Mouse (Mus musculus): ENCODE results near the gene Dcaf17.

Dcaf17 gene

DNA sequence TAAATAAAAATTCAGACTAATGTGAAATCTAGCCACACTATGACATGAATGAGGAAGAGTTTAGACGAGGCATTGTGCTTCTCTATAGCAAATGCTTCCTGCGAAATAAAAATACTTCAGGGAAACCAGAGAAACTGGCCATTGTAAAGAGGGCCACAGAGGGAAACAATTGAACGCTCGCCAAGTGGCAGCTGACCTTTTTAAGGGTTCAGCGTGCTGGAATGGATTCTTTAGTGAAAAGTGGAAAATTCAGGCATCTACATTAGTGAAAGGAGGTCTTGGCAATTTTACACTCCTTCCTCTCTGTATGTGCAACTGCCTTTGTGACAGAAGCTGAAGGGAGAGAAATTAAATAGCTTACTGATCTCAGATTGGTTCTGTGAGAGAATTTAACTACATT is 66.3 kb downstream of the Dcaf17 start:
- no peak for DNase-seq (ENCODE audit: low spot score)

DNA sequence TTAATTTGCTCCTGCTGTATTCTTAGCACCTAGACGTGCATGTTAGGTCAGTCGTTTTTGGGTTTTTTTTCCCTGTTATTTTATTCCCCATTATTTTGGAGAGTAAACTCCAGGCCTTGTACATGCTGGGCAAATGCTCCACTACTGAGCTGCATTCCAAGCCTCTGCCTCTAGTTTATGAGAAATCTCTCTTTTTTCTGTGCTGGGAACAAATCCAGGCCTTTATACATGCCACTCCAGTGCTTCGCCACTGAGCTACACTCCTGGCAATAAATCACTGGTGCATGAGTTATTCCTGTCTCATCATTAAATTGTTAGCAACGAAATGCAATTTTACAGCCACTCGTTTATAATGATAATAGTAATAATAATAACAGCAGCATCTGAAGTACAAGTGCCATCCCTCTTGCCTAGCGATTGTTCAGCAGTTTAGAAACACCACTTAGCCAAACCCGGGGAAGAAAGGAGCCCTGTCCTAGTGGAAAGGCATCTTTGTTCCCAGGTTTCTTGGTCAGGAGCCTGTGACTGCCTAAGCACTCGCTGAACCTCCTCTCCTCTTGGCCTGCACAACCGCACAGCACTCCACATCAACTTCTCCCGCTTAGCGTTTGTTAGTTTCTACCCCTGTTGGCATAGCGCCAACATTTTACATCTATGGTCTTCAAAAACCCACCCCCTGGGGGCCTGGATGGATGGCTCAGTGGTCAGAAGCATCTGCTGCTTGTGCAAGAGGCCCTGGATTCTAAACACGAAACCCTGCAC is 67.3 kb downstream of the Dcaf17 start:
- no peak for DNase-seq (ENCODE audit: low spot score)

- DNase-seq (ENCODE audit: low spot score) = no peak
Observed at GRCm38 (mm10) chr2:71123591-71123990, 68.5 kb downstream of the Dcaf17 start.

DNA sequence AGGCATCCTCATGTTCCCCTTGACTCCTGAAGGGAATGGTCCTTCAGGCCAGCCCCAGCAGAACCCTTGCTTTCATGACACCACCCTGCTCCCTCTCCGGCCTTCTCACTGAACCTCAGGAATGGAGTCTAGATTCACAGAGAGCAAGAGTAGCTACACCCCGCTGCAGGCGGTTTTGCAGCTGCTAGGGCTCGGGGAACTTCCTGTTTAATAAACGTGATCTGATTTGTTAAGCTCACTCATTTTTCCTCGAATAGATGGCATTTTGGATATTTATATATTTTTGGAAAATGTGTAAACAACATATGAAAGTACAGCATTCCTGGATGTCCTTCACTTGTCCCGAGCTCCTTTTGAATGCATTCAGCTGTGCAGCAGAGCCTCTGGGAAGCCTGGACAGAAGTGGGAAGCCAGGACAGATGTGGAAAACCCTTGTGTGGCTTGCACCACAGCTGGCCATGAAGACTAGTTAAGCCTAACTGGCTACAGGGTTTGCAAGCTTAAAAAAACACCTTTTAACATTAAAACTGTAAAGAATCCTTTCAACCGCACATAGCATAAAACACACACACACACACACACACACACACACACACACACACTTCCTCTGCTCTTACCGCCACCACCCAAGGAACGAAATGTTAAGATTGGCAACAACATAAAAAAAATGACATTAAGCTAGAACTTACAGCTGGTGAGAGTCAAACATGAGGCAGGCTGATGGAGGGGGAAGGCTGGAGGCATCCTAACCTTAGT is 72.8 kb downstream of the Dcaf17 start:
- no peak for DNase-seq (ENCODE audit: low spot score)

- no peak for DNase-seq (ENCODE audit: low spot score)
Observed at GRCm38 (mm10) chr2:71130366-71130765, 75.2 kb downstream of the Dcaf17 start.

- DNase-seq (ENCODE audit: low spot score) = no peak
Observed at GRCm38 (mm10) chr2:71131866-71132496, 76.9 kb downstream of the Dcaf17 start.

GRCm38 (mm10) chr2:71134041-71134505 is 78.9 kb downstream of the Dcaf17 start:
- no peak for DNase-seq (ENCODE audit: low spot score)

DNA sequence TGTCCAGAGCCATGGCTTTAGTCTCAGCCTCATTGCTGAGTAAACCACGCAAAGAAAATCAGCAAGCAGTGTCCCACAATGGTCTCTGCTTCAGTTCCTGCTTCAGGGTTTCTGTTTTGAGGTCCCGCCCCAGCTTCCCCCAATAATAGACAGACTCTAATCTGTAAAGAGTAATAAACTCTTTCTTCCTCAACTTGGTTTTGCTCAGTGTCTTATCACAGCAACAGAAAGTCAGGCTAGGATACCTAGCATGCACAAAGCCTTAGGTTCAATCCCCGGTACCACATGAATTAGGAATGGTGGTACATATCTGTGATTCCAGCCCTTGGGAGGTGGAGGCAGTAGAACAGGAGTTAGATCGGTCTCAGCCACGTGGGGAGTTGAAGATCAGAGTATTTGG is 79.7 kb downstream of the Dcaf17 start:
- no peak for DNase-seq (ENCODE audit: low spot score)

GRCm38 (mm10) chr2:71140622-71141021 is 85.5 kb downstream of the Dcaf17 start:
- no peak for DNase-seq (ENCODE audit: low spot score)

DNA sequence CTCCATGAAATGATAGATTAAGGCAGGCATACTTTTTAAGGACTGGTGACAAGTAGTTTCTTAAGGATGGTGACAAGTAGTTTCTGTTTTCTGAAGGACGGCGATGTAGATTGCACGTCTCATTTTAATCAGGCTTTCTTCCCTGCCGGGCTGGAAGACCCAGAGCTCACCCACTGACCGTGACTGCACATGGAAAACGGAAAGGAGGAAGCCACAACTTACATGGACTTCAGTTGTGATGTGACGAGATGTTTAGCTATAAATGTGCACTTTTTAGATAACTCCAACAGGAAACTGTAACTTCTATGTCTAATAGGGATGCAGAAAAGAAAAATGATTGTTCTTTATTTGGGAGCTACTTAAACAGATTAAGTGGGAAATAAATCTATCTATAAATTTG is 87.3 kb downstream of the Dcaf17 start:
- no peak for DNase-seq (ENCODE audit: low spot score)

DNA sequence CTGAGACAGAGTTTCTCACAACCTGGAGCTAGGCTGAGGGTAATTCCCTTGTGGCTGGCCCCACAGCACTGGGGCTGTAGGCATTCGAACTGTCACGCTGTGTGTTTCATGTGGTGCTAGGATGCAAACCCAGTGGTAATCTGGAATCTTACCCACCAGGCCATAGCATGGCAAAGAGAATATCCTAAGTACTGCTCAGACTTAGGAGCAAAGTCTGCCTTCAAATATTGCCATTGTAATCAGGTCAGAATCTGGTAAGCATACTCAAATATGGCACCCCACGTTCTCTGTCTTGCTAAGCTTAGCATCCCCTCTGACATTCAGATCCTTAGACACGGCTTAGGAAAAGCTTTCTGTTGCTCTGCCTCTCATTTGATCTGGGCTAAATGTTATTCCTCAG is 90.7 kb downstream of the Dcaf17 start:
- no peak for DNase-seq (ENCODE audit: low spot score)

DNA sequence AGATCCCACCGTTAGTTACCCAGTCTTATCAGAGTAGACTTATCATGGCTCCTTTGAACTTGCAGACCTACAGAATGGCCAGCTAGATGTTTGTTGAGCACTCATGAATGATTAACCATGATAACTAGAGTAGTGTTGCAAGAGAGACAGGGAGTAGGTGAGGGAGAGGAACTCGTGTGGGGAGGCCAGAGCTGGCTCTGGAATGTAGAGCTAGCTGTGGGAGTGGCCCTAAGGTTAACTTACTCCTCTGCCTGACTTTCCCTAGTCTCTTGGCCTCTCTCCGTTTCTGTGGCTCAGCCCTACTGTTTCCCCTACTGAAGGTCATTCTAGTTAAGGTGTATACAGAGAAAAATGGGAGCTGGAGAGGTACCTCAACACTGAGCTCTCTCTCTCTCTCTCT is 91.1 kb downstream of the Dcaf17 start:
- DNase-seq (ENCODE audit: low spot score) = no peak

DNA sequence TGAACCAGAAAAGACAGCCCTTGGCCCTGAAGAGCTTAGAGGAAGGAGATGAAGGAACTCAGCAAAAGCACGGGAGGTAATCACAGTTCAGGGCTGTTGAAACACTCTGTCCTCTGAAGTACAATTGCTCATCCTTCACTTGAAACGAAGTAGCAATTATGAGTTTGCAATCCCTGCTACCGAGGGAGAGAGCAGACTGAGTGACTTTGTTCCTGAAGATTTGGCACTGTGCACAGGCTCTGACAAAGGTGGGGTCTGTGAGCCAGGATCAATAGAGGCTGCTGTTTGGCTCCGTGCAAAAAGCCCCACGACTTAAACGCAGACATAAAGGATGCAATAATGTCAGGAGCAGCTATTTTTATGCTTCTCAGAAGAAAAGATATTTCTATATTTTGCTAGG is 92.7 kb downstream of the Dcaf17 start:
- DNase-seq (ENCODE audit: low spot score) = no peak
